Mouse (Mus musculus): Measurements from ENCODE around the gene Ccdc137.

The Ccdc137 gene

DNA sequence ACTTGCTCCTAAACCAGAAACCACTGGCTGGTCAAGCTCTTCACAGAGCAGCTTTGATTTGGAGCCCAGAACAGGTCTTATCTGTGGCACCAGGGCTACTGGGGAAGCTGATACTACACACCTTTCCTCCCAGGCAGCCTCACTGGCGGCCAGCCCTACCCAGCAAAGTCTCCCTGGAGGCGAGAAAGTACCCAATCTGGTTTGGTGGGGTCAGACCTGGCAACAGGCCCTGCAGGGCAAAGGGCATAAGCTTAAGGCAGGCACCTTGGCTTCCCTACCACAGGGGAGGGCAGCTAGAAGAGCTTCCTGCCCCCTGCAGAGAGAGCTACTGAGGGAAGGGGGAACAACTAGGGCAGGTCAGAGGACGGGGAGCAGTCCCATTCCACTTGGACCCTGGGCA lies 42.4 kb downstream of the Ccdc137 start:
- DNase-seq: peak in 1 of 2 experiments; percentile 23

DNA sequence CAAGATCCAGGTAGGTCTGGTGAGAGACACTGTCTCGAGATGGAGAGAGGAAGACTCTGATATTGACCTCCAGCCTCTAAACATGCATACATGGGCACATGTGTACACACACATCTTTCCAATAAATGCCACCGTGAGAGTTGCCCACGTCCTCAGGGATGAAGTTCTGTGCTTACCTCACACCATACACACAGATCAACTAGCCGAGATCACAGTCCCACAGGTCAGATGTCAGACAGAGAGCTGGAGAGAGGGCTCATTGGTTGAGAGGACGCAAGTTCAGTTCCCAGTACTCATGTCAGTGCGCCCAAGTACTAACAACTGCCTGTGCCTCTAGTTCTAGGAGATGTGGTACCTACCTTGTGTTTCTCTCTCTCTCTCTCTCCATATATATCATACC lies 43.1 kb downstream of the Ccdc137 start:
- no peak for DNase-seq

DNA sequence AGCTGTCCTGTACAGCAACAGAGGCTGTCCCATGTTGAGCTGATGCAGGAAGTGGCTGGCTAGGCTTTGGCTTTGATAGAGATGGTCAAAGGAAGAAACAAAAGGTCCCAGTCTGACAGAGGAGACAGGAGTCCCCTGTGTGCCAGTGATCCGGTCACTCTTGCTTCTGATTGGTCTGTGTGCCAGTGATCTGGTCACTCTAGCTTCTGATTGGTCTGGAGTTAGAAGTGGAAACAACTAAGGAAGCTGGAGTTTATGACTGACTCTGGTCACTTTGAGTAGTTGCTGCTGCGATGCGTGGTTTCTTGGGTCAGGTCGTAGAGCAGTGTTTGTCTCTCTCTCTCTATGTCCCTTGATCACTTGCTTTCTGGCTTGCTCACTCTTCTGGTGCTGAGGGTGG lies 43.8 kb downstream of the Ccdc137 start:
- no peak for DNase-seq

GRCm38 (mm10) chr11:120505661-120506060 lies 47.7 kb downstream of the Ccdc137 start:
- DNase-seq: no peak

DNA sequence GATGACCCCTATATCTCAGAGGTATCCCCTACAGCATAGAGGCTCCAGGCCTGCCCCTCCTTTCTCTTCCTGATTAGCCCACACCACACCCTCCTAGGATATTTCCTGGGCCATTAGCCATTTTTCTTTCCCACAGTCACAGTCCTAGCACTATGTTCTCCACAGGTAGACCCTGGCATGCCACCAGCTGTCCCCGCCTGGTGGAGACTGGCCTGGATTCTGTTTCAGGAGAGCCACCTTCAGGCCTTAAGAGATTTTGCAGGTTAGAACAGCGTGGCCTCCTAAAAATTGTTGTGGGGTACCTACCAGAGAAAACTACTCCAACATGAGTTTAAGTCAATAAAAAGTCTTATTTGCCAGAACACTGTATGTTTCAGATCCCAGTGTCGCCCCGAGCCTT lies 49.0 kb downstream of the Ccdc137 start:
- DNase-seq: peak; percentile 80 to 84

- no peak for DNase-seq
Measured at GRCm38 (mm10) chr11:120507611-120508289, 49.8 kb downstream of the Ccdc137 start.

GRCm38 (mm10) chr11:120508290-120508870 lies 50.5 kb downstream of the Ccdc137 start:
- no peak for DNase-seq

- DNase-seq: no peak
Measured at GRCm38 (mm10) chr11:120509940-120510339, 52.0 kb downstream of the Ccdc137 start.

- DNase-seq: no peak
Measured at GRCm38 (mm10) chr11:120510375-120511030, 52.6 kb downstream of the Ccdc137 start.

GRCm38 (mm10) chr11:120512790-120513453 lies 55.0 kb downstream of the Ccdc137 start:
- DNase-seq: peak; percentile 83 to 88
